Mouse (Mus musculus) embryonic facial prominence, embryonic 10.5 days (tissue): Measurements from ENCODE around the gene Rfc4. TPM values are rescaled to one million over a fixed set of nuclear protein-coding genes. Genes with fewer than 3 reads are reported as not detected.
"Not testable (repeated sequence)": the region's sequence is repeated elsewhere in the genome, so short reads cannot be mapped to it uniquely, and the experiment has no call there.

ENCODE experiments used
- DNase-seq: peaks from one replicate; pipeline ENCODE4 v3.0.0-alpha.2; 2017; ENCODE audit warnings: low spot score
- H3K27ac ChIP-seq: fragments of 300-500 bp; sonication (generic); replicated peaks from 2 replicates; pipeline ENCODE4 v1.5.1; 2016; ENCODE audit warnings: mild to moderate bottlenecking
- H3K27me3 ChIP-seq: fragments of 300-500 bp; sonication (generic); replicated peaks from 2 replicates; pipeline ENCODE4 v1.6.1; 2016; ENCODE audit warnings: low read depth, mild to moderate bottlenecking; ENCODE audit not compliant: poor library complexity, severe bottlenecking
- H3K36me3 ChIP-seq: fragments of 300-500 bp; sonication (generic); replicated peaks from 2 replicates; pipeline ENCODE4 v1.6.1; 2016; ENCODE audit warnings: mild to moderate bottlenecking, moderate library complexity
- H3K4me1 ChIP-seq: fragments of 300-500 bp; sonication (generic); 2 replicates; pipeline ENCODE4 v1.6.1; 2016
- H3K4me3 ChIP-seq: fragments of 300-500 bp; sonication (generic); 2 replicates; pipeline ENCODE4 v1.5.1; 2016; ENCODE audit warnings: mild to moderate bottlenecking, moderate library complexity
- H3K9me3 ChIP-seq: fragments of 300-500 bp; sonication (generic); 2 replicates; pipeline ENCODE4 v1.6.1; 2016; ENCODE audit warnings: mild to moderate bottlenecking
- WGBS: fragments of 180-500 bp; shearing (Covaris S2); methylation state at CpG from one replicate; pipeline ENCODE4 v1.1.7; 2016; 5-methylcytosine and 5-hydroxymethylcytosine counted together
- polyA plus RNA-seq: library from polyadenylated mRNA; unstranded; fragments of >200 nt; fragmentation: Nextera tagmentation; extraction: Ambion mirVana; gene quantifications from 2 replicates; pipeline ENCODE4 v1.2.1, GENCODE M21; 2016

The Rfc4 gene
- polyA plus RNA-seq, 1 experiment from 2014 or later = 208 TPM

DNA sequence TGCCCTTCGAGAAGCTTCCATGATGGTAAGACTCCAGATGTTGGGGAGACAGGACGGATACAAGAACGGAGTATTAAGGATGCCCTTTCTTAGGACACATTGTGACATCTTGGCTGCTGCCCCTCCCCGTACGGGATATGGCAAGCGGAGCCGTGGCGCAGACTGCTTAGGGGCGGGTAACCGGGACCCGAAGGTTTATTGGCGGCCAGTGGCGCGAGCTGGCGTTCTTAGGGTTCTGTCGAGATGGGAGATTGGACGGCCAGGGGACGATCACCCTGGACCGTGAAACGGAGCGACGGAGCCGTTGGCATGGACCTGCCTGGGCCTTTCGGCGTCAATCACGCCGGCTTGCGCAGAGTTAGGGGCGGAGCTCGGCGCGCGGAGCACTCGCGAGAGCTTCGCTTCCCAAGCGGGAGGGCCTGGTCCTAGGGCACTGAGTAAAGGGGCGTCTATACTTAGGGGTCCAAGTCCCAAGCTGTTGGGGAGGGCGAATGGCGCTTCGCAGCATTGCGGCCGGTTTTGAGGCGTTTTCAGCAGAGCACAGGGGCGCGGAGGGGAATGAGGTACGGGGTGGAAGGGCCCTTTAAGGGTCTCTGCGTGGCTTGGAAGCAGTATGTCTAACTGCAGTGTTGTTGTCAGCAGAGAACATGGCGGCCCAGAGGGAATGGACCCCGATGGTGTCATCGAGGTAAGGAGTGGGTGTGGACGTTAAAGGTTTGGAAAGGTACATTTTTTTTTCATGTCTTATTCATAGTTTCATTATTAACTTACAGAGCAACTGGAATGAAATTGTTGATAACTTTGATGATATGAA, 19.4 kb downstream of the Rfc4 start:
- H3K9me3 ChIP-seq = no peaks in the 10 kb centered on the region
- H3K27ac ChIP-seq = peak overlapping the region; percentile 98
- peak; percentile 85 for DNase-seq
- peak overlapping the region; percentile 79 for H3K4me3 ChIP-seq
- under 1% methylated on average over 52 of the region's 52 CpGs for WGBS
- H3K27me3 ChIP-seq = no peaks in the 10 kb centered on the region
- H3K4me1 ChIP-seq = peaks cover 24% of the 10 kb centered on the region
- peaks cover 50% of the 10 kb centered on the region for H3K36me3 ChIP-seq

- H3K4me1 ChIP-seq = peaks cover 31% of the 10 kb centered on the region
Observed at GRCm38 (mm10) chr16:23107231-23107942, 20.1 kb downstream of the Rfc4 start, which contains the start of gene Eif4a2. Gene Eif4a2, plus strand, starts transcription at chr16:23107444.

GRCm38 (mm10) chr16:23106121-23106520, 21.4 kb downstream of the Rfc4 start:
- Histone ChIP-seq H3K9me3 (no peaks in the 10 kb centered on the region), H3K27ac (no peak overlapping the region), H3K4me1 (peaks cover 29% of the 10 kb centered on the region), H3K36me3 (peaks cover 30% of the 10 kb centered on the region), H3K27me3 (no peaks in the 10 kb centered on the region), H3K4me3 (no peak overlapping the region; the same call in 1 of the 2 replicates)
- 58% methylated on average over 7 of the region's 7 CpGs for WGBS
- no peak for DNase-seq

More at GRCm38 (mm10) chr16:23107231-23107942, 20.1 kb downstream of the Rfc4 start, which contains the start of gene Eif4a2:
- peak within 1 kb of the TSS; percentile 79 for H3K4me3 ChIP-seq
- peak; percentile 93 for DNase-seq
- under 1% methylated on average over 71 of the region's 71 CpGs for WGBS
- H3K27me3 ChIP-seq = no peaks in the 10 kb centered on the region
- peaks cover 43% of the 10 kb centered on the region for H3K36me3 ChIP-seq
- no peaks in the 10 kb centered on the region for H3K9me3 ChIP-seq
- peak within 1 kb of the TSS; percentile 98 for H3K27ac ChIP-seq

- Histone ChIP-seq H3K4me3 (no peak overlapping the region), H3K36me3 (peaks cover 7% of the 10 kb centered on the region), H3K4me1 (peaks cover 29% of the 10 kb centered on the region), H3K27ac (no peak overlapping the region), H3K27me3 (peaks cover 20% of the 10 kb centered on the region), H3K9me3 (no peaks in the 10 kb centered on the region)
- no peak for DNase-seq
- WGBS = 61% methylated on average over 2 of the region's 2 CpGs
Observed at GRCm38 (mm10) chr16:23103841-23104240, 23.7 kb downstream of the Rfc4 start.

GRCm38 (mm10) chr16:23103038-23103745, 24.3 kb downstream of the Rfc4 start:
- peak overlapping the region; percentile 70 for H3K27ac ChIP-seq
- peaks cover 20% of the 10 kb centered on the region for H3K27me3 ChIP-seq
- H3K4me3 ChIP-seq = peak overlapping the region; percentile 56
- no peak for DNase-seq
- H3K9me3 ChIP-seq = no peaks in the 10 kb centered on the region
- H3K4me1 ChIP-seq = peaks cover 29% of the 10 kb centered on the region
- WGBS = 43% methylated on average over 17 of the region's 17 CpGs
- H3K36me3 ChIP-seq = peaks cover under 1% of the 10 kb centered on the region; the same call in 1 of the 2 replicates

DNA sequence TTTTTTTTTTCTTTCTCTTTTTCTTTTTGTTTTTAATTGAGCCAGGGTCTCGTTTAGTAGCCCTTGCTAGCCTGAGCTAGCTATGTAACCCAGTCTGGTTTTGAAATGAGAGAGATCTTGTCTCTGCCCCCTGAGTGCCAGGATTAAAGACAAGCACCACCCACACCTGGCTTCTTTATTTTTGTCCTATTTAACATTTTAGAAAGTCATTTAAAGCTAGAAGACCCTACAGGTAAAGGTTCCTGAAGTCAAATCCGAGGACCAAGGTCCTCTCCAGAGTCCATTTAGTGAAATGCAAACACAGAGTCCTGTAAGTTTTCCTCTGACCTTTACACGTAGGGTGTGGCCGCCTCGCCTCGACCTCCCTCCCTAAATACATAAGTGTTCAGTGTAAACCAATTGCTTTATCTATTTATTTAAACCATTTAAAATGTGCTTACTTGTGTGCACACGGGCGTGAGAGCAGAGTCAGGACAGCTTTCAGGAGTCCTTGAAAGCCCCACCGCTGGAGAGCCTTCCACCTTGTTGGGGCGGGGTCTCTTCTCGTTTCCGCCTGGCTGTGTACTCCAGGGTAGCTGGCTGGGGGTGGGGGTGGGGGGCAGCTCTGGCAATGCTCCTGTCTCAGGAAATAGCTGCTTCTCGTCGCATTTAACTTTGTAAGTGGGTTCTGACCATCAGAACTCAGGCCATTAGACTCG, 25.0 kb downstream of the Rfc4 start:
- WGBS = 10% methylated on average over 15 of the region's 15 CpGs
- H3K36me3 ChIP-seq = no peaks in the 10 kb centered on the region
- no peaks in the 10 kb centered on the region for H3K9me3 ChIP-seq
- H3K4me1 ChIP-seq = peaks cover 29% of the 10 kb centered on the region
- DNase-seq = peak; percentile 37
- H3K27me3 ChIP-seq = peaks cover 20% of the 10 kb centered on the region
- H3K4me3 ChIP-seq = peak overlapping the region; percentile 56
- H3K27ac ChIP-seq = peak overlapping the region; percentile 70

DNA sequence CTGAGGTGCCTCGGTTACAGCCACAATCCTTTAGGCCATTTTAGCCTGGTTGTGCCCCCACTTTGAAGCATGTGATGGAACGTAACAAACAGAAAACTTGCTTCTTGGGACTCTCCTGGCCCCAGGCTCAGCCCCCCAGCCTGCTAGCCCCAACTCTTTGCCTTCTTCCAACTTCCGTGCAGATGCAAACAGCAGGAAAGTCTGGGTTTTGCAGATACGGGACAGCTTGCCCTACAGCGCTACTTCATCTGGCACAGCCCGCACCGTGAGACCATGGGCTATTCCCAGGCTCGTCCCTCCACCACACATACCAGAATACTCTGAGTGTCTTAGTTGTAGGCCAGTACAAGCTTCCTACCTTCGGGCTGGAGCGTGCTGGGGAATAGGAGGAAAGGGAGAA, 26.9 kb downstream of the Rfc4 start:
- 10% methylated on average over 10 of the region's 10 CpGs for WGBS
- Histone ChIP-seq H3K4me1 (peaks cover 25% of the 10 kb centered on the region), H3K4me3 (peak overlapping the region; percentile 55), H3K27me3 (peaks cover 20% of the 10 kb centered on the region), H3K36me3 (no peaks in the 10 kb centered on the region), H3K9me3 (no peaks in the 10 kb centered on the region), H3K27ac (peak overlapping the region; percentile 78; the same call in 1 of the 2 replicates)
- DNase-seq = peak; percentile 35

DNA sequence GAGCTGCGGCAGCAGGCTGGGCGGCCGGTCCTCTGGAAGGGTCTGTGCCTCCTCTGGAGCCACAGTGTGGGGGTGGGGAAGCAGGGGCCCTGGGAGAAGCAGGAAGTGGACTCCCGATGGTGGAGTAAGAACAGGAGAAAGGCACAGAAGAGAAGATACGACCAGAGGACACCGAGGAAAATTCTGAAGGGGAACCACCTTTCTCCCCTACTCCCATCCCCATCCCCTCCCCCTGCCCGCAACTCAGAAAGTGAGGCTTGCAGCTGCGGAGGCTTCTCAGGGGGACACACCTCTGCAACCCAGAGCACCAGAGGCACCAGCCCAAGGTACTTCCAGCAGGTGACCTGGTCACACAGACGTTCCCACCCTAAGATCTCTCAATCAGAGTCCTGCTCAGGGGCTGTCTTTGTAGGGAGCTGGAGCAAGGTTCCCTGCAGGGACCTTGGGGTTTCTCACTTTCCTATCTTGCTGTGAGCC, 27.4 kb downstream of the Rfc4 start:
- peaks cover 20% of the 10 kb centered on the region for H3K27me3 ChIP-seq
- no peaks in the 10 kb centered on the region for H3K36me3 ChIP-seq
- peak; percentile 73 for DNase-seq
- H3K9me3 ChIP-seq = no peaks in the 10 kb centered on the region
- peak overlapping the region; percentile 78 for H3K27ac ChIP-seq
- peaks cover 25% of the 10 kb centered on the region for H3K4me1 ChIP-seq
- peak overlapping the region; percentile 55 for H3K4me3 ChIP-seq
- 1% methylated on average over 9 of the region's 9 CpGs for WGBS

GRCm38 (mm10) chr16:23099632-23100031, 27.9 kb downstream of the Rfc4 start:
- peak; percentile 26 for DNase-seq
- Histone ChIP-seq H3K36me3 (no peaks in the 10 kb centered on the region), H3K4me1 (peaks cover 25% of the 10 kb centered on the region), H3K4me3 (peak overlapping the region; percentile 55), H3K27me3 (peaks cover 20% of the 10 kb centered on the region), H3K9me3 (no peaks in the 10 kb centered on the region), H3K27ac (peak overlapping the region; percentile 78; the same call in 1 of the 2 replicates)
- WGBS = 7% methylated on average over 12 of the region's 12 CpGs

GRCm38 (mm10) chr16:23098105-23098452, 29.5 kb downstream of the Rfc4 start:
- H3K4me3 ChIP-seq, H3K9me3 ChIP-seq, H3K36me3 ChIP-seq, H3K27ac ChIP-seq, DNase-seq: not testable (repeated sequence)
- Histone ChIP-seq H3K4me1 (peaks cover 24% of the 10 kb centered on the region), H3K27me3 (peaks cover 20% of the 10 kb centered on the region)
- WGBS = 96% methylated on average over 1 of the region's 1 CpGs

DNA sequence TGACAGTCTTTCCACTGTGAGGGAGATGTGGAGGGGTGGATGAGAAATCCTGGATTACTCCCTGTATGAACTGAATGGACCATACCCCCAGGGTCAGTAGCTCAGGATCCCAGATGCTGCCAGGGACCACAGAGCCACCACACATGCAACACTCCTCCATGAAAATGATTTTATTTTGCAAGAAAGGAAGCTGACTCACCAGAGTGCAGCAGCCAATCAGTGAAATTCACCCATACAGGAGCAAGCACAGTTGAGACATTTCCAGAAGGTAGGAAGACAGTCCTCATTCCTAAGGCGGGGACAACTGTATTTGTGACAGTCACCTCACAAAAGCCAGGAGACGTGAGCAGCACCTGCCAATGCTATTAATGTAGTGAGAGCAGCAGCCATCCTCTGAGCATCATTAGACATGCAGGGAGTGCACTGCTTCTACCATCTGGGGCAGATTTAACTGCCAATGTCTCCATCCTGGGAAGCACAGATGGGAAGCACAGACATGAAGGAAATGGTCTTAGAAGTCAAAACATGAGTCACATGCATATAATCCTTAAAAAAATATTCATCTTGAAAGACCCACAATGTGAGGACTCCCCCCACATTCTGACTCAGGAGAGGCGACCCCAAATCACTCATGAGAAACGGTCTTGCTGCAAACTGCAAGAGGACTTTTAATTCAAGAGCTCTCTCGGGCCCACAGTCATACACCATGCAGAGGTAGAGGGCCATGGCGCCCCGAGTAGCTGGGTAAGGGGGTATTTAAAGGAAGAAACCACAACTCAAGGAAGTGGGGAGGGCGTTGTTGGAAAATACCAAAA, 30.0 kb downstream of the Rfc4 start:
- DNase-seq, H3K36me3 ChIP-seq, H3K9me3 ChIP-seq, H3K27ac ChIP-seq, H3K4me3 ChIP-seq: not testable (repeated sequence)
- Histone ChIP-seq H3K27me3 (peaks cover 20% of the 10 kb centered on the region), H3K4me1 (peaks cover 18% of the 10 kb centered on the region)
- 84% methylated on average over 8 of the region's 8 CpGs for WGBS
